Mouse (Mus musculus): ENCODE measurements at regions not wholly inside any gene's neighbourhood (a gene's known extent, or its start where the extent isn't known, plus 50 kb on each side); places are given as distances from the start of the nearest gene placed in this dataset.

GRCm38 (mm10) chr1:95223289-95223688, 90.1 kb upstream of the Fam174a start:
- ATAC-seq (ENCODE audit: low FRiP score) (no peak), DNase-seq (ENCODE audit: low spot score) (no peak)
- Histone ChIP-seq H3K36me3 (replicated peaks; ENCODE audit: control insufficient read depth, insufficient read depth) (no peaks in the 10 kb centered on the region), H3K4me2 (replicated peaks) (no peak overlapping the region), H3K27me3 (ENCODE audit: control insufficient read depth, insufficient read depth, low read length) (no peaks in the 10 kb centered on the region), H3K4me3 (replicated peaks; ENCODE audit: low read length) (no peak overlapping the region), H3K4me1 (replicated peaks; ENCODE audit: control insufficient read depth, insufficient read depth, low read length) (no peaks in the 10 kb centered on the region), H3K9me3 (ENCODE audit: control insufficient read depth, low read length) (no peaks in the 10 kb centered on the region), H3K27ac (no peak overlapping the region), H3K9ac (no peak overlapping the region)
- 30% methylated on average over 1 of the region's 1 CpGs for WGBS

GRCm38 (mm10) chr1:95241671-95242150, 71.7 kb upstream of the Fam174a start:
- ATAC-seq (ENCODE audit: low FRiP score) (no peak), DNase-seq (ENCODE audit: low spot score) (no peak)
- WGBS = 94% methylated on average over 3 of the region's 3 CpGs
- Histone ChIP-seq H3K27me3 (ENCODE audit: control insufficient read depth, insufficient read depth, low read length) (no peaks in the 10 kb centered on the region), H3K9me3 (ENCODE audit: control insufficient read depth, low read length) (no peaks in the 10 kb centered on the region), H3K4me1 (replicated peaks; ENCODE audit: control insufficient read depth, insufficient read depth, low read length) (no peaks in the 10 kb centered on the region), H3K4me2 (replicated peaks) (no peak overlapping the region), H3K36me3 (replicated peaks; ENCODE audit: control insufficient read depth, insufficient read depth) (no peaks in the 10 kb centered on the region), H3K4me3 (replicated peaks; ENCODE audit: low read length) (no peak overlapping the region), H3K27ac (no peak overlapping the region), H3K9ac (no peak overlapping the region)
